Mouse (Mus musculus): ENCODE measurements around the gene Tmprss2. TPM values are rescaled to one million over a fixed set of nuclear protein-coding genes. Genes with fewer than 3 reads are reported as not detected.

The Tmprss2 gene
- polyA plus RNA-seq (2015; fragmentation: Nextera tagmentation; extraction: Ambion mirVana): 1.1 TPM in 1 of 2 replicates, not detected in the other

DNA sequence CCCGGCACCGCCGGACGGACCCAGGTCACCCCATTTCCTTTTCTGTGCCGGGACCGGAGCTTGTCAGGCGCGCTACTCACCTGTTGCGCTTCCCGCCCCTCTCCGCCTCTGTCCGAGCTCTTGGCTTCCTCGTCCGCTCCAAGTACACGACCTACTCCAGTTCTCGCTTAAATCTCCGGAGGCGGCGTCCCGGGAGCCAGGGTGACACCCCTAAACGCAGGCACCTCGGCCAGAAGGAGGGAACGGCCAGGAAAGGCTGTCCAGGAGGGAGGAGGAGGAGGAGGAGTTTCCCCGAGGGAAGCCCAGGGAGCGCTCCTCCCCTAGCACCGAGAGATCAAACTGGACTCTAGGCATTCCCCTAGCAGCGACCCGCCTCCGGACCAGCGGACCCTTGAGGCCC, at the start of gene Tmprss2:
Tmprss2 (minus strand) TSS at position 257 of the 400 bp plus-strand sequence.
- peaks cover 13% of the 10 kb centered on the region for H3K4me1 ChIP-seq
- 2% methylated on average over 30 of the region's 30 CpGs for WGBS
- H3K4me3 ChIP-seq (replicated peaks): peak within 1 kb of the TSS; percentile 37
- H3K27me3 ChIP-seq (replicated peaks): peaks cover 48% of the 10 kb centered on the region
- H3K9ac ChIP-seq (replicated peaks): 0 out of 2 replicates have a peak within 1 kb of the TSS, but pooled peaks have one; percentile 12
- peak within 1 kb of the TSS; percentile 74 for H3K4me2 ChIP-seq
- H3K9me3 ChIP-seq (replicated peaks): no peaks in the 10 kb centered on the region
- no peaks in the 10 kb centered on the region for H3K36me3 ChIP-seq
- no peak for ATAC-seq (ENCODE audit: low FRiP score)
- H3K27ac ChIP-seq (replicated peaks): no peak within 1 kb of the TSS

- H3K36me3 ChIP-seq: no peaks in the 10 kb centered on the region
- no peak overlapping the region for H3K4me3 ChIP-seq (replicated peaks)
- no peak overlapping the region for H3K4me2 ChIP-seq
- ATAC-seq (ENCODE audit: low FRiP score): no peak
- no peaks in the 10 kb centered on the region for H3K27me3 ChIP-seq (replicated peaks)
- WGBS: 13% methylated on average over 1 of the region's 1 CpGs
- H3K9me3 ChIP-seq (replicated peaks): no peaks in the 10 kb centered on the region
- H3K27ac ChIP-seq (replicated peaks): no peak overlapping the region
- no peak overlapping the region for H3K9ac ChIP-seq (replicated peaks)
- no peaks in the 10 kb centered on the region for H3K4me1 ChIP-seq
Observed at GRCm38 (mm10) chr16:97659225-97659658, 48.2 kb upstream of the Tmprss2 start.

- no peak for ATAC-seq (ENCODE audit: low FRiP score)
Observed at GRCm38 (mm10) chr16:97658481-97658880, 47.5 kb upstream of the Tmprss2 start.

GRCm38 (mm10) chr16:97655800-97656199, 44.8 kb upstream of the Tmprss2 start:
- no peak for ATAC-seq (ENCODE audit: low FRiP score)
- Histone ChIP-seq H3K4me2 (no peak overlapping the region), H3K9me3 (replicated peaks) (no peaks in the 10 kb centered on the region), H3K27ac (replicated peaks) (no peak overlapping the region), H3K4me1 (no peaks in the 10 kb centered on the region), H3K27me3 (replicated peaks) (no peaks in the 10 kb centered on the region), H3K4me3 (replicated peaks) (no peak overlapping the region), H3K36me3 (no peaks in the 10 kb centered on the region), H3K9ac (replicated peaks) (no peak overlapping the region)
- WGBS: 87% methylated on average over 2 of the region's 2 CpGs

More at GRCm38 (mm10) chr16:97658481-97658880, 47.5 kb upstream of the Tmprss2 start:
- H3K4me1 ChIP-seq: no peaks in the 10 kb centered on the region
- no peak overlapping the region for H3K27ac ChIP-seq (replicated peaks)
- no peaks in the 10 kb centered on the region for H3K9me3 ChIP-seq (replicated peaks)
- H3K36me3 ChIP-seq: no peaks in the 10 kb centered on the region
- H3K9ac ChIP-seq (replicated peaks): no peak overlapping the region
- H3K4me3 ChIP-seq (replicated peaks): no peak overlapping the region
- WGBS: 24% methylated on average over 6 of the region's 6 CpGs
- no peaks in the 10 kb centered on the region for H3K27me3 ChIP-seq (replicated peaks)
- no peak overlapping the region for H3K4me2 ChIP-seq

DNA sequence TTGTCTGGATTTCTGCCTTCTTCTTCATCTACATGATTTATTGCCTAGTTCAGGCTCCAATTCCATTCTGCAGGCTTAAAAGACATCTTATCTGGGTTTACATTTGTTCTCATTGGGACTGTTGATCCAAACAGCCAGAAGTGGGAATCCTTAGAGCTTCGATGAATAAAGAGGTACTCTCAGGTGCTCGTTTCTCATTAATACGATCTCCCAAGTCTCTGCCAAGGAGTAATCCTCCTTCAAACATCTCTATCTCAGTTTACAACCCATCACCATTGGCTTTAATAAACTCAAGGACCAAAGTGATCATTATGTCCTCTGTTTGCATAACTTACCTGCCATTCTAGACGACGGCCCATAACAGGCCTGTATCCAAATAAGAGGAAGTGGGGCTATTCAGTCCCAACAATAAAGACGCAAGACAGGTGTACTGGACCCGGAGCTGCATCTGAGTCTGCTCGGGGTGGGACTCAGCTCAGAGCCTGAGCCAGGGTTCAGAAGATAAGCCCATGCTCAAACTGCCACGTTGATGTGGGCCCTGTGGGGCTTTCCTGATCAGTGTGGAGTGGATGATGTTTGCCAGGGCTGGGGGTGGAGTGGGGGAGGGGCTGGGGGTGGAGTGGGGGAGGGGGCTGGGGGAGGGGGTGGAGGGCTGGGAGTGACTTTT, 38.7 kb upstream of the Tmprss2 start:
- no peaks in the 10 kb centered on the region for H3K4me1 ChIP-seq
- H3K27me3 ChIP-seq (replicated peaks): no peaks in the 10 kb centered on the region
- no peaks in the 10 kb centered on the region for H3K9me3 ChIP-seq (replicated peaks)
- H3K36me3 ChIP-seq: no peaks in the 10 kb centered on the region
- H3K4me3 ChIP-seq (replicated peaks): no peak overlapping the region
- no peak overlapping the region for H3K4me2 ChIP-seq
- no peak overlapping the region for H3K9ac ChIP-seq (replicated peaks)
- H3K27ac ChIP-seq (replicated peaks): no peak overlapping the region
- WGBS: 76% methylated on average over 9 of the region's 9 CpGs
- ATAC-seq (ENCODE audit: low FRiP score): no peak

DNA sequence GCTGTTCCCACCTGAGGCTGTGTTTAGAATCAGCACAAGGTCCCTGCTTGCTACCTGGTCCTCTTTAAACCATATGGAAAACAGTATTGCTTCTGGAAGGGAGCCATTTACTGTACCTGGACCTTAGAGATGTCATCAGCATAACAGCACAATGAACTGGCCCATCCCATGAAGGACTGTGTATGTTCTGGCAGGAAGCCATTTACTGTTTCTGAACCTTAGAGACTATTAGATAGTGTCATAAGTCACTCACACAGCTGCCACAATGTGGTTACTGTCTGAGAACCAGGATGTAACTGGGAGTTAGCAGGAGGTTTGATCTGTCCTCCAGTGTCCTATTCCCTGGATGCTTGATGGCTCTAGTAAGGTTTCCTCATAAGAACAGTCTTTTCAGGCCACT, 33.7 kb upstream of the Tmprss2 start:
- Histone ChIP-seq H3K9me3 (replicated peaks) (no peaks in the 10 kb centered on the region), H3K4me3 (replicated peaks) (no peak overlapping the region), H3K27me3 (replicated peaks) (no peaks in the 10 kb centered on the region), H3K36me3 (no peaks in the 10 kb centered on the region), H3K9ac (replicated peaks) (no peak overlapping the region), H3K4me1 (no peaks in the 10 kb centered on the region), H3K4me2 (no peak overlapping the region), H3K27ac (replicated peaks) (no peak overlapping the region)
- no peak for ATAC-seq (ENCODE audit: low FRiP score)

GRCm38 (mm10) chr16:97639630-97640029, 28.6 kb upstream of the Tmprss2 start:
- no peak overlapping the region for H3K4me2 ChIP-seq
- ATAC-seq (ENCODE audit: low FRiP score): no peak
- no peaks in the 10 kb centered on the region for H3K36me3 ChIP-seq
- no peak overlapping the region for H3K27ac ChIP-seq (replicated peaks)
- 91% methylated on average over 3 of the region's 3 CpGs for WGBS
- no peaks in the 10 kb centered on the region for H3K4me1 ChIP-seq
- H3K9me3 ChIP-seq (replicated peaks): no peaks in the 10 kb centered on the region
- no peak overlapping the region for H3K9ac ChIP-seq (replicated peaks)
- no peak overlapping the region for H3K4me3 ChIP-seq (replicated peaks)
- no peaks in the 10 kb centered on the region for H3K27me3 ChIP-seq (replicated peaks)

- no peak for ATAC-seq (ENCODE audit: low FRiP score)
- 79% methylated on average over 4 of the region's 4 CpGs for WGBS
Observed at GRCm38 (mm10) chr16:97632880-97633484, 22.0 kb upstream of the Tmprss2 start.

GRCm38 (mm10) chr16:97623166-97623565, 12.2 kb upstream of the Tmprss2 start:
- H3K4me1 ChIP-seq: no peaks in the 10 kb centered on the region
- no peaks in the 10 kb centered on the region for H3K36me3 ChIP-seq
- 79% methylated on average over 6 of the region's 6 CpGs for WGBS
- no peak overlapping the region for H3K9ac ChIP-seq (replicated peaks)
- H3K9me3 ChIP-seq (replicated peaks): no peaks in the 10 kb centered on the region
- no peak overlapping the region for H3K4me2 ChIP-seq
- no peak for ATAC-seq (ENCODE audit: low FRiP score)
- H3K27me3 ChIP-seq (replicated peaks): no peaks in the 10 kb centered on the region
- H3K4me3 ChIP-seq (replicated peaks): no peak overlapping the region
- no peak overlapping the region for H3K27ac ChIP-seq (replicated peaks)

More at GRCm38 (mm10) chr16:97632880-97633484, 22.0 kb upstream of the Tmprss2 start:
- no peaks in the 10 kb centered on the region for H3K27me3 ChIP-seq (replicated peaks)
- no peaks in the 10 kb centered on the region for H3K4me1 ChIP-seq
- no peak overlapping the region for H3K4me3 ChIP-seq (replicated peaks)
- no peak overlapping the region for H3K9ac ChIP-seq (replicated peaks)
- H3K4me2 ChIP-seq: no peak overlapping the region
- no peak overlapping the region for H3K27ac ChIP-seq (replicated peaks)
- H3K36me3 ChIP-seq: no peaks in the 10 kb centered on the region
- no peaks in the 10 kb centered on the region for H3K9me3 ChIP-seq (replicated peaks)

- ATAC-seq (ENCODE audit: low FRiP score): no peak
- H3K36me3 ChIP-seq: no peaks in the 10 kb centered on the region
Observed at GRCm38 (mm10) chr16:97622383-97622889, 11.4 kb upstream of the Tmprss2 start.

DNA sequence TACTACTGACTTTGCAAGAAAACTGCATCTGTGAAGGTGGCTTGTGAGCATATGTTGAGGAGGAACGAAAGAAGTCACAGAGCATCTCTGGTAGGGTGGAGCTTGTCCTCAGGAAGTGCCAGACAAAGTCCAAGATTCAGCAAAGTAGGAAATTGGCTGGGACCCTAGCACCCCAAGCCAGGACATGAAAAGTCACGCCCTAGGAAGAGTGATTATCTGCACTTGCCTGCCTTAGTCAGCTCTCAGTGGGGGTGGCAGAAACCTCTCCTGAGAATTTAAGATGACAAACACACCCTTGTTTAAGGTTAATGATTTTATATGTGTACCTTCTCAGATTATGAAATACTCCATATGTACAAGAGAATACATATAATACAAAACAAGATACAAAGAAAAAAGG, 7.3 kb upstream of the Tmprss2 start:
- H3K9me3 ChIP-seq (replicated peaks): no peaks in the 10 kb centered on the region
- H3K36me3 ChIP-seq: no peaks in the 10 kb centered on the region
- H3K4me3 ChIP-seq (replicated peaks): no peak overlapping the region
- no peak overlapping the region for H3K4me2 ChIP-seq
- H3K4me1 ChIP-seq: no peaks in the 10 kb centered on the region
- H3K27ac ChIP-seq (replicated peaks): no peak overlapping the region
- H3K9ac ChIP-seq (replicated peaks): no peak overlapping the region
- WGBS: 73% methylated on average over 2 of the region's 2 CpGs
- ATAC-seq (ENCODE audit: low FRiP score): no peak
- H3K27me3 ChIP-seq (replicated peaks): no peaks in the 10 kb centered on the region

More at GRCm38 (mm10) chr16:97622383-97622889, 11.4 kb upstream of the Tmprss2 start:
- WGBS: 41% methylated on average over 2 of the region's 2 CpGs
- no peaks in the 10 kb centered on the region for H3K9me3 ChIP-seq (replicated peaks)
- no peaks in the 10 kb centered on the region for H3K4me1 ChIP-seq
- no peaks in the 10 kb centered on the region for H3K27me3 ChIP-seq (replicated peaks)
- H3K9ac ChIP-seq (replicated peaks): no peak overlapping the region
- no peak overlapping the region for H3K4me3 ChIP-seq (replicated peaks)
- no peak overlapping the region for H3K4me2 ChIP-seq
- H3K27ac ChIP-seq (replicated peaks): no peak overlapping the region

GRCm38 (mm10) chr16:97612009-97612408, 1.0 kb upstream of the Tmprss2 start:
- 61% methylated on average over 4 of the region's 4 CpGs for WGBS
- no peaks in the 10 kb centered on the region for H3K36me3 ChIP-seq
- no peak overlapping the region for H3K4me2 ChIP-seq
- H3K4me1 ChIP-seq: peaks cover 13% of the 10 kb centered on the region
- no peak for ATAC-seq (ENCODE audit: low FRiP score)
- no peak overlapping the region for H3K27ac ChIP-seq (replicated peaks)
- H3K27me3 ChIP-seq (replicated peaks): peaks cover 48% of the 10 kb centered on the region
- no peaks in the 10 kb centered on the region for H3K9me3 ChIP-seq (replicated peaks)
- H3K4me3 ChIP-seq (replicated peaks): no peak overlapping the region
- no peak overlapping the region for H3K9ac ChIP-seq (replicated peaks)

Measured in neural tube, embryonic 15.5 days (tissue).